Comparison of ENCODE assay signal across 9 mouse cellular contexts in genomic region chr8:119743291-119744026, GRCm38 (mm10). TPM values are rescaled to one million over a fixed set of nuclear protein-coding genes. Genes with fewer than 3 reads are reported as not detected.
DNase-seq lines count a peak whose midpoint lies in the region; ATAC-seq and TF ChIP-seq lines count a peak whose summit lies in the region.
"Had no signal": no experiment of that assay in that cellular context is flagged by ENCODE, and none has a peak within 500 bp of the region (broad histone marks: within the 10 kb centered on the region; RNA-seq: fewer than 3 reads in every experiment).

No protein-coding gene starts in this region.

- peak; percentile 67 for TF ChIP-seq CTCF in forebrain, postnatal 0 days (IDR thresholded peaks at IDR 0.05; ENCODE audit: low read depth)
- peak; percentile 29; the same call in 1 of the 2 replicates for TF ChIP-seq CTCF in embryonic fibroblast, embryonic 13.5 days (IDR thresholded peaks at IDR 0.05; ENCODE audit: borderline replicate concordance, insufficient read depth, low read length)
- TF ChIP-seq CTCF in kidney, postnatal 0 days (IDR thresholded peaks at IDR 0.05; ENCODE audit: low read depth) = peak; percentile 80

- H3K4me2 ChIP-seq in forebrain, postnatal 0 days (ENCODE audit: low read depth) = no peak overlapping the region
- no peak overlapping the region for H3K4me2 ChIP-seq in forebrain, embryonic 16.5 days (ENCODE audit: low read length)
- H3K4me2 ChIP-seq in kidney, postnatal 0 days (ENCODE audit: low read length) = no peak overlapping the region
- H3K4me2 ChIP-seq: limb, embryonic 15.5 days had no signal

- H3K4me3 ChIP-seq in forebrain, postnatal 0 days (ENCODE audit: low read depth, low read length) = no peak overlapping the region
- H3K4me3 ChIP-seq in forebrain, embryonic 16.5 days (replicated peaks; ENCODE audit: low read length) = no peak overlapping the region
- H3K4me3 ChIP-seq in embryonic fibroblast, embryonic 13.5 days (ENCODE audit: insufficient read depth, low read length) = no peak overlapping the region
- H3K4me3 ChIP-seq in kidney, postnatal 0 days (replicated peaks; ENCODE audit: low read depth, low read length) = no peak overlapping the region
- H3K4me3 ChIP-seq: limb, embryonic 15.5 days had no signal

- H3K27me3 ChIP-seq in forebrain, postnatal 0 days (ENCODE audit: insufficient read depth, low read length) = no peaks in the 10 kb centered on the region
- no peaks in the 10 kb centered on the region for H3K27me3 ChIP-seq in forebrain, embryonic 16.5 days (replicated peaks; ENCODE audit: control insufficient read depth, insufficient read depth, low read length)
- H3K27me3 ChIP-seq in kidney, postnatal 0 days (ENCODE audit: insufficient read depth, low read length) = no peaks in the 10 kb centered on the region
- H3K27me3 ChIP-seq: limb, embryonic 15.5 days had no signal

- DNase-seq in forebrain, postnatal 0 days = peak; percentile 23
- DNase-seq in urinary bladder, postnatal 14 days (ENCODE audit: low spot score) = peak; percentile 43
- no peak for DNase-seq in urinary bladder, adult 18-20 months (ENCODE audit: low spot score in 2 of 2)
- peak; percentile 78 for DNase-seq in kidney, postnatal 0 days (ENCODE audit: low spot score)
- peak; percentile 85 for DNase-seq in lung, postnatal 36 days
- DNase-seq in thymus, postnatal 0 days (ENCODE audit: low spot score) = peak; percentile 71

- WGBS in forebrain, postnatal 0 days = 50% methylated on average over 13 of the region's 13 CpGs
- WGBS in forebrain, embryonic 16.5 days = 46% methylated on average over 13 of the region's 13 CpGs
- 34% methylated on average over 13 of the region's 13 CpGs for WGBS in kidney, postnatal 0 days

- no peak overlapping the region for H3K27ac ChIP-seq in forebrain, postnatal 0 days (ENCODE audit: low read depth, low read length)
- H3K27ac ChIP-seq in forebrain, embryonic 16.5 days (ENCODE audit: low read length) = no peak overlapping the region
- no peak overlapping the region for H3K27ac ChIP-seq in embryonic fibroblast, embryonic 13.5 days (ENCODE audit: insufficient read depth, low read length)
- H3K27ac ChIP-seq in kidney, postnatal 0 days = no peak overlapping the region
- H3K27ac ChIP-seq: limb, embryonic 15.5 days had no signal

- ATAC-seq in forebrain, postnatal 0 days = no peak
- no peak for ATAC-seq in forebrain, embryonic 16.5 days
- peak; percentile 62 for ATAC-seq in kidney, postnatal 0 days (replicated peaks; ENCODE audit: low FRiP score, low read depth)

- no peaks in the 10 kb centered on the region for H3K9me3 ChIP-seq in forebrain, postnatal 0 days (ENCODE audit: low read length)
- H3K9me3 ChIP-seq in forebrain, embryonic 16.5 days (ENCODE audit: control insufficient read depth, low read length) = no peaks in the 10 kb centered on the region
- no peaks in the 10 kb centered on the region for H3K9me3 ChIP-seq in kidney, postnatal 0 days (replicated peaks; ENCODE audit: low read length)
- H3K9me3 ChIP-seq: limb, embryonic 15.5 days had no signal

- H3K36me3 ChIP-seq in forebrain, postnatal 0 days (ENCODE audit: insufficient read depth) = no peaks in the 10 kb centered on the region
- H3K36me3 ChIP-seq in forebrain, embryonic 16.5 days (ENCODE audit: control insufficient read depth, insufficient read depth) = no peaks in the 10 kb centered on the region
- no peaks in the 10 kb centered on the region for H3K36me3 ChIP-seq in kidney, postnatal 0 days (ENCODE audit: insufficient read depth, low read length)
- H3K36me3 ChIP-seq: limb, embryonic 15.5 days had no signal

- no peak for TF ChIP-seq POLR2A in embryonic fibroblast, embryonic 13.5 days (IDR thresholded peaks at IDR 0.05; ENCODE audit: low read depth, low read length)

- H3K4me1 ChIP-seq in forebrain, postnatal 0 days (ENCODE audit: insufficient read depth) = no peaks in the 10 kb centered on the region
- no peaks in the 10 kb centered on the region for H3K4me1 ChIP-seq in forebrain, embryonic 16.5 days (replicated peaks; ENCODE audit: control insufficient read depth, insufficient read depth, low read length)
- no peaks in the 10 kb centered on the region for H3K4me1 ChIP-seq in embryonic fibroblast, embryonic 13.5 days (ENCODE audit: control insufficient read depth, insufficient read depth, low read length)
- no peaks in the 10 kb centered on the region for H3K4me1 ChIP-seq in kidney, postnatal 0 days (replicated peaks; ENCODE audit: insufficient read depth, low read length)

- no peak overlapping the region for H3K9ac ChIP-seq in forebrain, postnatal 0 days
- no peak overlapping the region for H3K9ac ChIP-seq in forebrain, embryonic 16.5 days (replicated peaks; ENCODE audit: low read depth, low read length)
- no peak overlapping the region for H3K9ac ChIP-seq in kidney, postnatal 0 days (ENCODE audit: low read depth, low read length)
- H3K9ac ChIP-seq: limb, embryonic 15.5 days had no signal

RNA-seq across cellular contexts. Expression of gene Tldc1, which starts 34.8 kb away (rescaled TPM):
- total RNA-seq in forebrain, postnatal 0 days (2014; rRNA removed) = 21.0 and 21.1 TPM in 2 replicates
- 6.8 and 9.4 TPM in 2 replicates for polyA plus RNA-seq in forebrain, postnatal 0 days (2015; fragmentation: Nextera tagmentation; extraction: Ambion mirVana)
- polyA plus RNA-seq in forebrain, embryonic 16.5 days (2015; fragmentation: Nextera tagmentation; extraction: Ambion mirVana) = 15.3 and 16.1 TPM in 2 replicates
- polyA plus RNA-seq in embryonic fibroblast, embryonic 13.5 days (2011; ENCODE audit: insufficient read length, low read depth, missing spikeins) = 10.1 TPM in 2 replicates
- polyA plus RNA-seq in kidney, postnatal 0 days (2015; fragmentation: Nextera tagmentation; extraction: Ambion mirVana) = 11.8 and 11.9 TPM in 2 replicates
- 9.0 and 9.2 TPM in 2 replicates for polyA plus RNA-seq in thymus, postnatal 0 days (2015; fragmentation: Nextera tagmentation; extraction: Ambion mirVana)

RNA-seq across cellular contexts. Expression of gene Atp2c2, which starts 43.6 kb away (rescaled TPM):
- not detected in 2 replicates for total RNA-seq in forebrain, postnatal 0 days (2014; rRNA removed)
- 0.15 and 0.22 TPM in 2 replicates for polyA plus RNA-seq in forebrain, postnatal 0 days (2015; fragmentation: Nextera tagmentation; extraction: Ambion mirVana)
- 0.06 and 0.14 TPM in 2 replicates for polyA plus RNA-seq in forebrain, embryonic 16.5 days (2015; fragmentation: Nextera tagmentation; extraction: Ambion mirVana)
- polyA plus RNA-seq in embryonic fibroblast, embryonic 13.5 days (2011; ENCODE audit: insufficient read length, low read depth, missing spikeins) = not detected in 2 replicates
- 1.3 and 1.6 TPM in 2 replicates for polyA plus RNA-seq in kidney, postnatal 0 days (2015; fragmentation: Nextera tagmentation; extraction: Ambion mirVana)
- 0.27 and 0.29 TPM in 2 replicates for polyA plus RNA-seq in thymus, postnatal 0 days (2015; fragmentation: Nextera tagmentation; extraction: Ambion mirVana)

Comparison
In these comparisons a context has a peak if more than half of its experiments do, and no peak if none do; other contexts are left out.
1. DNase-seq: peak in forebrain, postnatal 0 days (single experiment), urinary bladder, postnatal 14 days (single experiment), kidney, postnatal 0 days (single experiment), lung, postnatal 36 days (single experiment) and thymus, postnatal 0 days (single experiment); none in urinary bladder, adult 18-20 months (0 of 2).
2. CTCF ChIP-seq: peak in every context shown above with its lines; median percentile 80 in kidney, postnatal 0 days; 67 in forebrain, postnatal 0 days; 29 in embryonic fibroblast, embryonic 13.5 days.